22 mouse cellular contexts compared by ENCODE assay signal in the genomic region with DNA sequence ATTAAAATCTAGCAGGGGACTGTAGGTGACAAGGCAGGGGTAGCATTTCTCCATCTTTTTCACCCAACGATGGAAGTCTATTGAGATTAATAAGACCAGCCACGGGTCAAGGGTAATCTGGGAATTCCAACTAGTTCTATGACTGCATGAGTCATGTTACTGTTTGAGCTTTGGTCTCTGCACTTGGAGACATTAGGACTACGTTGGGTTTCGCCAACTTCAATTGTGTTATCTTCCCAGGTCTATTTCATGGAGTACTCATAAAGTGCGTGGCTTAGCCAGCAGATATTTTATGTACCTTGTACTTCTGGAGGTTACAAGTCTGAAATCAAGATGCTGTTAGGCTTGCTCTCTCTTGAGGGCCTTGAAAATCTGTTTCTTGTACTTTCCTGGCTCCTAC. TPM values are rescaled to one million over a fixed set of nuclear protein-coding genes. Genes with fewer than 3 reads are reported as not detected.
DNase-seq lines count a peak whose midpoint lies in the region; ATAC-seq and TF ChIP-seq lines count a peak whose summit lies in the region.
"Had no signal": no experiment of that assay in that cellular context is flagged by ENCODE, and none has a peak within 500 bp of the region (broad histone marks: within the 10 kb centered on the region; RNA-seq: fewer than 3 reads in every experiment).

No protein-coding gene starts in this region.

- no peak overlapping the region for H3K4me2 ChIP-seq in midbrain, embryonic 11.5 days
- H3K4me2 ChIP-seq in midbrain, embryonic 13.5 days (replicated peaks), result no peak overlapping the region
- no peak overlapping the region for H3K4me2 ChIP-seq in intestine, embryonic 16.5 days (ENCODE audit: low read depth, low read length)
- no peak overlapping the region for H3K4me2 ChIP-seq in kidney, embryonic 14.5 days (replicated peaks; ENCODE audit: low read depth, low read length)
- H3K4me2 ChIP-seq: embryonic facial prominence, embryonic 13.5 days; embryonic facial prominence, embryonic 15.5 days; forebrain, embryonic 12.5 days had no signal

- no peak for ATAC-seq in midbrain, embryonic 11.5 days (ENCODE audit: low FRiP score)
- ATAC-seq in midbrain, embryonic 13.5 days, result no peak
- peak; percentile 51 for ATAC-seq in intestine, embryonic 16.5 days
- ATAC-seq in kidney, embryonic 14.5 days (ENCODE audit: low FRiP score, low TSS enrichment), result no peak
- ATAC-seq: forebrain, embryonic 14.5 days; forebrain, embryonic 16.5 days had no signal

- WGBS in midbrain, embryonic 11.5 days, result 95% methylated on average over 5 of the region's 5 CpGs
- 95% methylated on average over 5 of the region's 5 CpGs for WGBS in midbrain, embryonic 13.5 days
- 76% methylated on average over 5 of the region's 5 CpGs for WGBS in intestine, embryonic 16.5 days
- 41% methylated on average over 5 of the region's 5 CpGs for WGBS in small intestine, adult 2 months
- WGBS in lung, adult 2 months, result 90% methylated on average over 5 of the region's 5 CpGs
- WGBS in kidney, embryonic 14.5 days, result 90% methylated on average over 5 of the region's 5 CpGs

- peaks cover under 1% of the 10 kb centered on the region; the same call in 1 of the 2 replicates for H3K27me3 ChIP-seq in midbrain, embryonic 11.5 days (ENCODE audit: control insufficient read depth, insufficient read depth, low read length)
- H3K27me3 ChIP-seq in midbrain, embryonic 13.5 days, result peaks cover 5% of the 10 kb centered on the region
- H3K27me3 ChIP-seq in intestine, embryonic 16.5 days (replicated peaks; ENCODE audit: control insufficient read depth, insufficient read depth, low read length), result no peaks in the 10 kb centered on the region
- H3K27me3 ChIP-seq in small intestine, adult 2 months (ENCODE audit: control insufficient read depth, insufficient read depth, low read length), result no peaks in the 10 kb centered on the region
- H3K27me3 ChIP-seq in kidney, embryonic 14.5 days (ENCODE audit: control insufficient read depth, insufficient read depth, low read length), result no peaks in the 10 kb centered on the region
- H3K27me3 ChIP-seq: embryonic facial prominence, embryonic 13.5 days; embryonic facial prominence, embryonic 15.5 days; forebrain, embryonic 12.5 days had no signal

- DNase-seq in midbrain, embryonic 11.5 days (ENCODE audit: low spot score, missing footprints), result peak; percentile 44
- DNase-seq in lung, adult 2 months, result no peak
- DNase-seq: adrenal gland, adult 2 months; adrenal gland, postnatal 10 days; adrenal gland, postnatal 25 days; cerebellum, adult 11 months; cerebellum, adult 18-20 months; cerebellum, adult 8-10 months; cerebellum, adult 9-11 months; cerebellum, postnatal 14 days; cerebellum, postnatal 36 days; embryo, embryonic 11 days had no signal

- no peaks in the 10 kb centered on the region for H3K9me3 ChIP-seq in midbrain, embryonic 11.5 days (ENCODE audit: control insufficient read depth, low read length)
- H3K9me3 ChIP-seq in midbrain, embryonic 13.5 days, result no peaks in the 10 kb centered on the region
- H3K9me3 ChIP-seq in intestine, embryonic 16.5 days (ENCODE audit: control insufficient read depth, low read length), result no peaks in the 10 kb centered on the region
- H3K9me3 ChIP-seq in kidney, embryonic 14.5 days (ENCODE audit: control insufficient read depth, low read length), result no peaks in the 10 kb centered on the region
- H3K9me3 ChIP-seq: embryonic facial prominence, embryonic 13.5 days; embryonic facial prominence, embryonic 15.5 days; forebrain, embryonic 12.5 days had no signal

- no peak overlapping the region for H3K4me3 ChIP-seq in midbrain, embryonic 11.5 days (ENCODE audit: low read depth, low read length)
- H3K4me3 ChIP-seq in midbrain, embryonic 13.5 days (replicated peaks), result no peak overlapping the region
- no peak overlapping the region for H3K4me3 ChIP-seq in intestine, embryonic 16.5 days (ENCODE audit: low read length)
- no peak overlapping the region for H3K4me3 ChIP-seq in small intestine, adult 2 months (ENCODE audit: low read depth, low read length)
- H3K4me3 ChIP-seq in lung, adult 2 months (replicated peaks; ENCODE audit: extremely low read depth, low read depth, low read length), result no peak overlapping the region
- no peak overlapping the region for H3K4me3 ChIP-seq in kidney, embryonic 14.5 days (ENCODE audit: low read length)
- H3K4me3 ChIP-seq: embryonic facial prominence, embryonic 13.5 days; embryonic facial prominence, embryonic 15.5 days; erythroblast, embryonic 14.5 days; forebrain, embryonic 12.5 days had no signal

- no peak overlapping the region for H3K27ac ChIP-seq in midbrain, embryonic 11.5 days (ENCODE audit: low read depth, low read length)
- H3K27ac ChIP-seq in midbrain, embryonic 13.5 days, result no peak overlapping the region
- no peak overlapping the region for H3K27ac ChIP-seq in intestine, embryonic 16.5 days (ENCODE audit: low read length)
- H3K27ac ChIP-seq in small intestine, adult 2 months (ENCODE audit: insufficient read depth, low read depth, low read length), result peak overlapping the region; percentile 45
- H3K27ac ChIP-seq in kidney, embryonic 14.5 days (ENCODE audit: low read depth, low read length), result no peak overlapping the region
- H3K27ac ChIP-seq: embryonic facial prominence, embryonic 13.5 days; embryonic facial prominence, embryonic 15.5 days; forebrain, embryonic 12.5 days had no signal

- H3K4me1 ChIP-seq in midbrain, embryonic 11.5 days (ENCODE audit: control insufficient read depth, insufficient read depth, low read length), result peaks cover 5% of the 10 kb centered on the region; the same call in 1 of the 2 replicates
- H3K4me1 ChIP-seq in midbrain, embryonic 13.5 days (replicated peaks), result peaks cover 9% of the 10 kb centered on the region
- no peaks in the 10 kb centered on the region for H3K4me1 ChIP-seq in intestine, embryonic 16.5 days (ENCODE audit: control insufficient read depth, insufficient read depth, low read length)
- H3K4me1 ChIP-seq in small intestine, adult 2 months (ENCODE audit: control insufficient read depth, insufficient read depth, insufficient read length, low read length), result peaks cover 12% of the 10 kb centered on the region; the same call in 1 of the 2 replicates
- peaks cover 5% of the 10 kb centered on the region for H3K4me1 ChIP-seq in lung, adult 2 months (ENCODE audit: control insufficient read depth, insufficient read depth, low read length)
- H3K4me1 ChIP-seq in kidney, embryonic 14.5 days (ENCODE audit: control insufficient read depth, insufficient read depth, low read length), result no peaks in the 10 kb centered on the region

- no peak overlapping the region for H3K9ac ChIP-seq in midbrain, embryonic 11.5 days (ENCODE audit: low read length)
- H3K9ac ChIP-seq in midbrain, embryonic 13.5 days (replicated peaks), result no peak overlapping the region
- H3K9ac ChIP-seq in intestine, embryonic 16.5 days (ENCODE audit: low read depth, low read length), result no peak overlapping the region
- no peak overlapping the region for H3K9ac ChIP-seq in kidney, embryonic 14.5 days (ENCODE audit: low read depth, low read length)
- H3K9ac ChIP-seq: embryonic facial prominence, embryonic 13.5 days; embryonic facial prominence, embryonic 15.5 days; forebrain, embryonic 12.5 days had no signal

- no peak for TF ChIP-seq POLR2A in small intestine, adult 2 months (IDR thresholded peaks at IDR 0.05; ENCODE audit: low read depth, low read length)
- TF ChIP-seq POLR2A in lung, adult 2 months (IDR thresholded peaks at IDR 0.05; ENCODE audit: borderline replicate concordance, extremely low read depth, low read depth, low read length), result no peak

- no peak for TF ChIP-seq CTCF in small intestine, adult 2 months (IDR thresholded peaks at IDR 0.05; ENCODE audit: extremely low read depth, insufficient read length, insufficient replicate concordance, low read depth, low read length)
- no peak for TF ChIP-seq CTCF in lung, adult 2 months (IDR thresholded peaks at IDR 0.05; ENCODE audit: insufficient read depth, low read length)

- no peaks in the 10 kb centered on the region for H3K36me3 ChIP-seq in midbrain, embryonic 11.5 days (ENCODE audit: control insufficient read depth, insufficient read depth, low read length)
- H3K36me3 ChIP-seq in midbrain, embryonic 13.5 days, result no peaks in the 10 kb centered on the region
- H3K36me3 ChIP-seq in intestine, embryonic 16.5 days (ENCODE audit: control insufficient read depth, insufficient read depth, low read length), result no peaks in the 10 kb centered on the region
- no peaks in the 10 kb centered on the region for H3K36me3 ChIP-seq in small intestine, adult 2 months (ENCODE audit: control insufficient read depth, insufficient read depth, low read length)
- no peaks in the 10 kb centered on the region for H3K36me3 ChIP-seq in kidney, embryonic 14.5 days (ENCODE audit: control insufficient read depth, insufficient read depth, low read length)
- H3K36me3 ChIP-seq: embryonic facial prominence, embryonic 13.5 days; embryonic facial prominence, embryonic 15.5 days; forebrain, embryonic 12.5 days had no signal

RNA-seq across cellular contexts. Expression of gene Map3k9, which starts 33.8 kb away (rescaled TPM):
- 1.9 and 2.2 TPM in 2 replicates for polyA plus RNA-seq in midbrain, embryonic 11.5 days (2014; fragmentation: Nextera tagmentation; extraction: Ambion mirVana)
- 7.2 and 9.3 TPM in 2 replicates for polyA plus RNA-seq in midbrain, embryonic 13.5 days (2015; fragmentation: Nextera tagmentation; extraction: Ambion mirVana)
- polyA plus RNA-seq in intestine, embryonic 16.5 days (2015; fragmentation: Nextera tagmentation; extraction: Ambion mirVana), result 1.4 TPM in 2 replicates
- polyA plus RNA-seq in small intestine, adult 2 months (2012; rRNA removed), result 3.1 and 4.8 TPM in 2 replicates
- 5.9 and 6.7 TPM in 2 replicates for polyA plus RNA-seq in lung, adult 2 months (2012; rRNA removed)
- polyA plus RNA-seq in kidney, embryonic 14.5 days (2014; fragmentation: Nextera tagmentation; extraction: Ambion mirVana), result 0.99 and 1.9 TPM in 2 replicates
- polyA plus RNA-seq: erythroblast, embryonic 14.5 days had no signal

RNA-seq across cellular contexts. Expression of gene Pcnx, which starts 45.1 kb away (rescaled TPM):
- polyA plus RNA-seq in midbrain, embryonic 11.5 days (2014; fragmentation: Nextera tagmentation; extraction: Ambion mirVana), result 11.4 and 11.9 TPM in 2 replicates
- 8.2 and 9.4 TPM in 2 replicates for polyA plus RNA-seq in midbrain, embryonic 13.5 days (2015; fragmentation: Nextera tagmentation; extraction: Ambion mirVana)
- 6.3 and 10.3 TPM in 2 replicates for polyA plus RNA-seq in intestine, embryonic 16.5 days (2015; fragmentation: Nextera tagmentation; extraction: Ambion mirVana)
- polyA plus RNA-seq in small intestine, adult 2 months (2012; rRNA removed), result 13.0 and 29.1 TPM in 2 replicates
- polyA plus RNA-seq in lung, adult 2 months (2012; rRNA removed), result 39.7 and 66.8 TPM in 2 replicates
- 13.2 and 19.5 TPM in 2 replicates for polyA plus RNA-seq in kidney, embryonic 14.5 days (2014; fragmentation: Nextera tagmentation; extraction: Ambion mirVana)
